8 mouse cellular contexts compared by ENCODE assay signal in the genomic region with DNA sequence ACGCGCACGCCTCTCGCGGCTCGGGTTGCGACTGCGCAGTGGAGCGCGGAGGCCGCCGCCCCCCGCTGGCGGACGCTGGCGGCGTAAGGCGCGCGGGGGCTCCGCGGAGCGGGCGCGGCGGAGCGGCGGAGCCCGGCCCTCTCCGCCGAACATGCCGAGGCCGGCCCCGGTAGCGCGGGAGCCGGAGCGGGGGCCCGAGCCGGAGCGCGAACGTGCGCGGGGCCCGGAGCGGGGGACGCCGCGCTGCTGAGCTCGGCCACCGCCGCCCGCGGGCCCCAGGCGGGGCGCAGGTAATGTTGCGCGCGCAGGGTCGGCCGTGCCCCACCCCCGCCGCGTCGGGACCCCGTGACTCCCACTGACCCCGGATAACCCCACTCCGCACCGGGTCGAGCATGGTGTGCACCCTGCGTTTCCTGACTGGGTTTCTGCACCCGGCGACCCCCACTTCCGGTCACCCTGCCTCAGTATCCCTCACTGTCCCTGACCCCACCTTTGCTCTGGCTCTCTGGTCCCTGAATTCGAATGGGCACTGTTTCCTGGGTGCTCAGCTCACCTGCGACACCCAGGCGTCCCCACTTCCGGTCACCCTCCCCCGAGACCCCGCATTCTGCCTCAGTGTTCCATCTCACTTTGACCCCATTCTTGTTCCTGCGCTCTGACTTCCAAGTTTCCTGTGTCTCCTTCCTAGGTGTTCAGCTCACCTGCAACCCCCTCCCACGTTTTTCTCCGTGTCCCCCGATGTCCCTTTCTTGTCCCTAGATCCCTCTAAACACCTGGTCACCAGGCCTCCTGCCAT. TPM values are rescaled to one million over a fixed set of nuclear protein-coding genes. Genes with fewer than 3 reads are reported as not detected.
DNase-seq lines count a peak whose midpoint lies in the region; ATAC-seq and TF ChIP-seq lines count a peak whose summit lies in the region.

TSS of gene Csnk1g2 (plus strand) at position 178 of the 796 bp plus-strand sequence.

- TF ChIP-seq CTCF in layer of hippocampus, adult 2 months (conservative IDR thresholded peaks at IDR 0.05): peak; percentile 21; the same call in 1 of the 2 replicates

- in situ Hi-C loops in ES-E14 (cut with MboI; ENCODE audit: low sequenced_read_pairs in 2 of 2, unreplicated experiment in 2 of 2): no loop called here

- peak; percentile 2 for ATAC-seq in forebrain, embryonic 13.5 days
- peak; percentile 13 for ATAC-seq in lung, embryonic 15.5 days (ENCODE audit: borderline replicate concordance, extremely low read depth, low FRiP score, low TSS enrichment)
- no peak for ATAC-seq in CD4-positive, CD25-positive, alpha-beta regulatory T cell, adult 4 months

- no peaks in the 10 kb centered on the region for H3K9me3 ChIP-seq in ES-E14 (ENCODE audit: control insufficient read depth, insufficient read depth, low read depth, low read length)
- no peaks in the 10 kb centered on the region for H3K9me3 ChIP-seq in forebrain, embryonic 13.5 days (replicated peaks)
- H3K9me3 ChIP-seq in lung, embryonic 15.5 days: no peaks in the 10 kb centered on the region

- H3K27me3 ChIP-seq in forebrain, embryonic 13.5 days: no peaks in the 10 kb centered on the region
- no peaks in the 10 kb centered on the region for H3K27me3 ChIP-seq in lung, embryonic 15.5 days

- H3K27ac ChIP-seq in ES-E14 (ENCODE audit: insufficient read depth, low read depth, low read length, poor library complexity, severe bottlenecking): peak within 1 kb of the TSS; percentile 91
- H3K27ac ChIP-seq in forebrain, embryonic 13.5 days: peak within 1 kb of the TSS; percentile 95
- H3K27ac ChIP-seq in layer of hippocampus, adult 2 months: peak within 1 kb of the TSS; percentile 98
- peak within 1 kb of the TSS; percentile 97 for H3K27ac ChIP-seq in lung, embryonic 15.5 days

- DNase-seq in ES-E14 (ENCODE audit: low read depth, low spot score): no peak
- DNase-seq in adrenal gland, postnatal 10 days: peak; percentile 69
- DNase-seq in heart, postnatal 36 days: no peak
- DNase-seq in layer of hippocampus, adult 2 months (ENCODE audit: low spot score in 2 of 2): peak in 1 of 2 experiments; percentile 58
- DNase-seq in retina, embryonic 14.5 days (ENCODE audit: low spot score): peak; percentile 21

- intact Hi-C loops in heart, postnatal 36 days (cut with DNase I): loop anchor here (1.0 to 2.0 kb wide), 2 partner anchors 33 to 44 kb away; no protein-coding TSS in a partner anchor

- H3K36me3 ChIP-seq in ES-E14 (ENCODE audit: control insufficient read depth, insufficient read depth, low read length, poor library complexity, severe bottlenecking): peaks cover 15% of the 10 kb centered on the region; the same call in 1 of the 2 replicates
- H3K36me3 ChIP-seq in forebrain, embryonic 13.5 days (ENCODE audit: poor library complexity, severe bottlenecking): no peaks in the 10 kb centered on the region
- no peaks in the 10 kb centered on the region for H3K36me3 ChIP-seq in lung, embryonic 15.5 days

- WGBS in forebrain, embryonic 13.5 days: under 1% methylated on average over 73 of the region's 85 CpGs
- under 1% methylated on average over 76 of the region's 85 CpGs for WGBS in lung, embryonic 15.5 days

- H3K4me3 ChIP-seq in ES-E14 (ENCODE audit: insufficient read depth in 1 of 2, low read depth in 1 of 2, low read length in 2 of 2, poor library complexity in 1 of 2, severe bottlenecking in 1 of 2): peak within 1 kb of the TSS; percentile 83 to 86
- H3K4me3 ChIP-seq in forebrain, embryonic 13.5 days: peak within 1 kb of the TSS; percentile 88
- H3K4me3 ChIP-seq in layer of hippocampus, adult 2 months: peak within 1 kb of the TSS; percentile 89
- peak within 1 kb of the TSS; percentile 88 for H3K4me3 ChIP-seq in lung, embryonic 15.5 days

- peak within 1 kb of the TSS; percentile 99 for H3K4me2 ChIP-seq in forebrain, embryonic 13.5 days
- peak within 1 kb of the TSS; percentile 76 for H3K4me2 ChIP-seq in lung, embryonic 15.5 days

- peak within 1 kb of the TSS; percentile 86 for H3K9ac ChIP-seq in ES-E14 (ENCODE audit: insufficient read depth, low read depth, low read length, poor library complexity, severe bottlenecking)
- peak within 1 kb of the TSS; percentile 93 for H3K9ac ChIP-seq in forebrain, embryonic 13.5 days
- H3K9ac ChIP-seq in lung, embryonic 15.5 days: peak within 1 kb of the TSS; percentile 90

- peaks cover 2 to 16% of the 10 kb centered on the region in 2 experiments; a peak in 2 of 4 replicates for H3K4me1 ChIP-seq in ES-E14 (ENCODE audit: control insufficient read depth in 2 of 2, insufficient read depth in 2 of 2, low read length in 2 of 2, poor library complexity in 1 of 2)
- H3K4me1 ChIP-seq in forebrain, embryonic 13.5 days: peaks cover 42% of the 10 kb centered on the region
- peaks cover 29% of the 10 kb centered on the region for H3K4me1 ChIP-seq in lung, embryonic 15.5 days

TF ChIP-seq in ES-E14, 5 proteins besides CTCF, POLR2A, EP300 and RAD21:
- peak; percentile 18; the same call in 1 of the 2 replicates for TF ChIP-seq HCFC1 (IDR thresholded peaks at IDR 0.05; ENCODE audit: borderline replicate concordance, insufficient read depth, low read length)
- no peak for TF ChIP-seq CHD2 (IDR thresholded peaks at IDR 0.05; ENCODE audit: low read depth, low read length)

RNA-seq across cellular contexts. Expression of gene Csnk1g2, which starts in this region (rescaled TPM):
- 138 and 167 TPM in 2 replicates for total RNA-seq in ES-E14 (2012; rRNA removed)
- 100 to 1,000 TPM; 121 to 131 TPM for total RNA-seq in adrenal gland, postnatal 10 days (2021)
- 55.0 and 73.2 TPM in 2 replicates for polyA plus RNA-seq in forebrain, embryonic 13.5 days (2015; fragmentation: Nextera tagmentation; extraction: Ambion mirVana)
- total RNA-seq in heart, postnatal 36 days (2021): 100 to 1,000 TPM; 111 to 119 TPM
- 100 to 1,000 TPM; 221 to 228 TPM for total RNA-seq in layer of hippocampus, adult 2 months (2021)
- polyA plus RNA-seq in lung, embryonic 15.5 days (2015; fragmentation: Nextera tagmentation; extraction: Ambion mirVana): 142 and 152 TPM in 2 replicates
- polyA plus RNA-seq in CD4-positive, CD25-positive, alpha-beta regulatory T cell, adult 4 months (2017; shearing (Covaris generic)): 10 to 100 TPM in 1 of 2 experiments, 1 to 10 TPM in 1; 6.9 to 12.8 TPM

Comparison
In these comparisons a context has a peak if more than half of its experiments do, and no peak if none do; other contexts are left out.
1. DNase-seq: peak in adrenal gland, postnatal 10 days (single experiment) and retina, embryonic 14.5 days (single experiment); none in ES-E14 (single experiment) and heart, postnatal 36 days (0 of 2).
2. Peak in every context shown above with its lines, with median percentiles within 50 percentile points of each other: H3K27ac ChIP-seq, H3K4me3 ChIP-seq and H3K9ac ChIP-seq.